Mouse (Mus musculus): Measurements from ENCODE around the gene Anapc2.

- no peak for TF ChIP-seq CTCF (IDR thresholded peaks at IDR 0.05; ENCODE audit: low read depth)
- TF ChIP-seq EP300 (IDR thresholded peaks at IDR 0.05; ENCODE audit: low read depth), result no peak
Measured at GRCm38 (mm10) chr2:25236614-25237013, 35.7 kb upstream of the Anapc2 start, which contains the start of gene Rnf224.

Data from liver, postnatal 0 days (tissue).